Mouse (Mus musculus): ENCODE results near the gene Dock7. TPM values are rescaled to one million over a fixed set of nuclear protein-coding genes. Genes with fewer than 3 reads are reported as not detected.
"Not testable (repeated sequence)": the region's sequence is repeated elsewhere in the genome, so short reads cannot be mapped to it uniquely, and the experiment has no call there.

Dock7 gene
- polyA plus RNA-seq, 1 experiment from 2014 or later: 24.5 TPM

GRCm38 (mm10) chr4:99006319-99006718, 114.4 kb downstream of the Dock7 start:
- H3K36me3 ChIP-seq: peaks cover 54% of the 10 kb centered on the region
- no peaks in the 10 kb centered on the region for H3K27me3 ChIP-seq (replicated peaks)
- no peak overlapping the region for H3K9ac ChIP-seq
- H3K9me3 ChIP-seq: no peaks in the 10 kb centered on the region
- WGBS: 84% methylated on average over 2 of the region's 2 CpGs
- H3K27ac ChIP-seq (replicated peaks): no peak overlapping the region
- H3K4me3 ChIP-seq: no peak overlapping the region
- ATAC-seq (ENCODE audit: extremely low read depth, insufficient number of reproducible peaks, low FRiP score, low TSS enrichment): no peak
- no peak overlapping the region for H3K4me2 ChIP-seq
- no peaks in the 10 kb centered on the region for H3K4me1 ChIP-seq

GRCm38 (mm10) chr4:99005574-99005973, 115.1 kb downstream of the Dock7 start:
- peaks cover 50% of the 10 kb centered on the region for H3K36me3 ChIP-seq
- H3K27me3 ChIP-seq (replicated peaks): no peaks in the 10 kb centered on the region
- no peak overlapping the region for H3K4me2 ChIP-seq
- WGBS: 86% methylated on average over 2 of the region's 2 CpGs
- no peak overlapping the region for H3K9ac ChIP-seq
- no peaks in the 10 kb centered on the region for H3K4me1 ChIP-seq
- H3K4me3 ChIP-seq: no peak overlapping the region
- no peak overlapping the region for H3K27ac ChIP-seq (replicated peaks)
- no peak for ATAC-seq (ENCODE audit: extremely low read depth, insufficient number of reproducible peaks, low FRiP score, low TSS enrichment)
- no peaks in the 10 kb centered on the region for H3K9me3 ChIP-seq

GRCm38 (mm10) chr4:98993491-98993890, 127.2 kb downstream of the Dock7 start:
- 91% methylated on average over 4 of the region's 4 CpGs for WGBS
- Histone ChIP-seq H3K27me3 (replicated peaks) (no peaks in the 10 kb centered on the region), H3K36me3 (peaks cover 33% of the 10 kb centered on the region), H3K27ac (replicated peaks) (no peak overlapping the region), H3K4me2 (no peak overlapping the region), H3K4me3 (no peak overlapping the region), H3K9ac (no peak overlapping the region), H3K4me1 (no peaks in the 10 kb centered on the region), H3K9me3 (no peaks in the 10 kb centered on the region)
- ATAC-seq (ENCODE audit: extremely low read depth, insufficient number of reproducible peaks, low FRiP score, low TSS enrichment): no peak

GRCm38 (mm10) chr4:98984701-98985100, 136.0 kb downstream of the Dock7 start:
- H3K9ac ChIP-seq: no peak overlapping the region
- H3K27ac ChIP-seq (replicated peaks): no peak overlapping the region
- H3K4me3 ChIP-seq: no peak overlapping the region
- no peak for ATAC-seq (ENCODE audit: extremely low read depth, insufficient number of reproducible peaks, low FRiP score, low TSS enrichment)
- H3K36me3 ChIP-seq: peaks cover 60% of the 10 kb centered on the region
- no peaks in the 10 kb centered on the region for H3K4me1 ChIP-seq
- H3K4me2 ChIP-seq: no peak overlapping the region
- no peaks in the 10 kb centered on the region for H3K9me3 ChIP-seq
- 86% methylated on average over 8 of the region's 8 CpGs for WGBS
- H3K27me3 ChIP-seq (replicated peaks): no peaks in the 10 kb centered on the region

- not testable (repeated sequence) for H3K9ac ChIP-seq; H3K4me1 ChIP-seq; H3K9me3 ChIP-seq; H3K27me3 ChIP-seq (replicated peaks); H3K27ac ChIP-seq (replicated peaks); ATAC-seq (ENCODE audit: extremely low read depth, insufficient number of reproducible peaks, low FRiP score, low TSS enrichment); H3K4me3 ChIP-seq; H3K4me2 ChIP-seq
- peaks cover 54% of the 10 kb centered on the region for H3K36me3 ChIP-seq
- WGBS: 75% methylated on average over 3 of the region's 3 CpGs
Observed at GRCm38 (mm10) chr4:98979976-98980375, 140.7 kb downstream of the Dock7 start.

GRCm38 (mm10) chr4:98978693-98979092, 142.0 kb downstream of the Dock7 start:
- H3K4me2 ChIP-seq: no peak overlapping the region
- no peaks in the 10 kb centered on the region for H3K4me1 ChIP-seq
- H3K36me3 ChIP-seq: peaks cover 52% of the 10 kb centered on the region
- no peak overlapping the region for H3K27ac ChIP-seq (replicated peaks)
- no peak overlapping the region for H3K9ac ChIP-seq
- 68% methylated on average over 2 of the region's 2 CpGs for WGBS
- no peaks in the 10 kb centered on the region for H3K9me3 ChIP-seq
- no peak for ATAC-seq (ENCODE audit: extremely low read depth, insufficient number of reproducible peaks, low FRiP score, low TSS enrichment)
- no peak overlapping the region for H3K4me3 ChIP-seq
- H3K27me3 ChIP-seq (replicated peaks): no peaks in the 10 kb centered on the region

- not testable (repeated sequence) for H3K27ac ChIP-seq (replicated peaks); H3K27me3 ChIP-seq (replicated peaks); H3K4me2 ChIP-seq; H3K4me1 ChIP-seq; H3K4me3 ChIP-seq; ATAC-seq (ENCODE audit: extremely low read depth, insufficient number of reproducible peaks, low FRiP score, low TSS enrichment); H3K9ac ChIP-seq; H3K9me3 ChIP-seq
- peaks cover 52% of the 10 kb centered on the region for H3K36me3 ChIP-seq
- 93% methylated on average over 2 of the region's 2 CpGs for WGBS
Observed at GRCm38 (mm10) chr4:98978288-98978687, 142.4 kb downstream of the Dock7 start.

- 65% methylated on average over 8 of the region's 8 CpGs for WGBS
- peaks cover 71% of the 10 kb centered on the region for H3K36me3 ChIP-seq
Observed at GRCm38 (mm10) chr4:98975741-98976140, 145.0 kb downstream of the Dock7 start.

GRCm38 (mm10) chr4:98969946-98970345, 150.8 kb downstream of the Dock7 start:
- no peaks in the 10 kb centered on the region for H3K27me3 ChIP-seq (replicated peaks)
- 79% methylated on average over 3 of the region's 3 CpGs for WGBS
- H3K9me3 ChIP-seq: no peaks in the 10 kb centered on the region
- H3K27ac ChIP-seq (replicated peaks): no peak overlapping the region
- H3K4me3 ChIP-seq: no peak overlapping the region
- no peak overlapping the region for H3K4me2 ChIP-seq
- H3K4me1 ChIP-seq: no peaks in the 10 kb centered on the region
- peaks cover 87% of the 10 kb centered on the region for H3K36me3 ChIP-seq
- ATAC-seq (ENCODE audit: extremely low read depth, insufficient number of reproducible peaks, low FRiP score, low TSS enrichment): no peak
- H3K9ac ChIP-seq: no peak overlapping the region

More at GRCm38 (mm10) chr4:98975741-98976140, 145.0 kb downstream of the Dock7 start:
- no peak overlapping the region for H3K4me3 ChIP-seq
- H3K4me1 ChIP-seq: no peaks in the 10 kb centered on the region
- no peak overlapping the region for H3K4me2 ChIP-seq
- no peak for ATAC-seq (ENCODE audit: extremely low read depth, insufficient number of reproducible peaks, low FRiP score, low TSS enrichment)
- H3K27ac ChIP-seq (replicated peaks): no peak overlapping the region
- H3K27me3 ChIP-seq (replicated peaks): no peaks in the 10 kb centered on the region
- H3K9ac ChIP-seq: no peak overlapping the region
- H3K9me3 ChIP-seq: no peaks in the 10 kb centered on the region

- no peaks in the 10 kb centered on the region for H3K4me1 ChIP-seq
- H3K9me3 ChIP-seq: no peaks in the 10 kb centered on the region
- ATAC-seq (ENCODE audit: extremely low read depth, insufficient number of reproducible peaks, low FRiP score, low TSS enrichment): no peak
- no peak overlapping the region for H3K4me2 ChIP-seq
- no peaks in the 10 kb centered on the region for H3K27me3 ChIP-seq (replicated peaks)
- 86% methylated on average over 3 of the region's 3 CpGs for WGBS
- no peak overlapping the region for H3K4me3 ChIP-seq
- H3K27ac ChIP-seq (replicated peaks): no peak overlapping the region
- peaks cover 78% of the 10 kb centered on the region for H3K36me3 ChIP-seq
- no peak overlapping the region for H3K9ac ChIP-seq
Observed at GRCm38 (mm10) chr4:98960243-98960642, 160.5 kb downstream of the Dock7 start.

GRCm38 (mm10) chr4:98955986-98956385, 164.7 kb downstream of the Dock7 start:
- H3K9ac ChIP-seq: no peak overlapping the region
- H3K27ac ChIP-seq (replicated peaks): no peak overlapping the region
- H3K4me3 ChIP-seq: no peak overlapping the region
- H3K4me1 ChIP-seq: peaks cover 20% of the 10 kb centered on the region
- no peaks in the 10 kb centered on the region for H3K9me3 ChIP-seq
- 89% methylated on average over 8 of the region's 8 CpGs for WGBS
- no peak for ATAC-seq (ENCODE audit: extremely low read depth, insufficient number of reproducible peaks, low FRiP score, low TSS enrichment)
- H3K4me2 ChIP-seq: no peak overlapping the region
- no peaks in the 10 kb centered on the region for H3K27me3 ChIP-seq (replicated peaks)
- H3K36me3 ChIP-seq: peaks cover 53% of the 10 kb centered on the region

GRCm38 (mm10) chr4:98950563-98950962, 170.2 kb downstream of the Dock7 start:
- Histone ChIP-seq H3K36me3 (peaks cover 19% of the 10 kb centered on the region), H3K4me2 (no peak overlapping the region), H3K27me3 (replicated peaks) (no peaks in the 10 kb centered on the region), H3K4me3 (no peak overlapping the region), H3K9ac (no peak overlapping the region), H3K9me3 (no peaks in the 10 kb centered on the region), H3K27ac (replicated peaks) (no peak overlapping the region), H3K4me1 (peaks cover 20% of the 10 kb centered on the region)
- ATAC-seq (ENCODE audit: extremely low read depth, insufficient number of reproducible peaks, low FRiP score, low TSS enrichment): no peak
